Mouse (Mus musculus): Measurements from ENCODE around the gene Rhbdf1.

Rhbdf1 gene

DNA sequence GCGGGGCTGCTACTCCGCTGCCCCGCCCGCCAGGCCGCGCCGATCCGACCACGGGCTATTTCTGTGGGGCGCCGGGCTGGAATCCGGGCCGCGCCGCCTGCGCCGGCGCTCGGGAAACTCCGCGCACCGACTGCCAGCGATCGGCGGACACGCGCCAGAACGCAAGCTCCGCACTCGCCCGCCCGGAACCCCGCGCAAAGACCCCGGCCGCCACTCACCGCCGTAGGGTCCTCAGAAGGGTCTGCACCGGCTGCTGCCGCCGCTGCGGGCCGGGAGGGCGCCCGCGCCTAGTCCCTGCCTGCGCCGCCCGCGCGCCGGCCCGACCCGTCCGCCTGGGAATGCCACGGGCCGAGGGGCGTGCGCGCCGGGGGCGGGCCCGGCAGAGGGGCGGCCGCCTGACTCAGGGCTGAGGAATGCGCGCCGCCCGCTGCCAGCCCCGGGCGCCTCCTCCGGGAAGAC, at the start of gene Rhbdf1:
Gene Rhbdf1, minus strand, starts transcription at position 350 of the 459 bp plus-strand sequence.
- in situ Hi-C loops (cut with MboI, MseI): no loop called here

DNA sequence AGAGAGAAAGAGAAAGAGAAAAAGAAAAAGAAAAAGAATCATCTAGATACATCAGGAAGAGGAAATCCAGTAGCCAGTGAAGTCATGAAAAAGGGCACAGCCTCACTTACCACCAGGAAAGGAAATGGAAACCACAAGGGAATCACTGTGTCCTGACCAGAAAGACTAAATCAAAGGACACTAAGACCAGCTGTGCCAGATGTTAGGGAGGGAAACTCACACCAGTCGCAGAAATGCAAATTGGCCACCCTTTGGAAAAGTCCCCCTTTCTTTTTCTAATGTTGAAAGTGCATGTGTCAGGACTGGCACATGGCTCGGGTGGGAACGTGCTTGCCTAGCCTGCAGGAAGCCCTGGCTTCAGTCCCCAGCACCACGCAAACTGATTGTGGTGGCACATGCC, 49.1 kb upstream of the Rhbdf1 start:
- in situ Hi-C loops (cut with MboI, MseI): no loop called here

GRCm38 (mm10) chr11:32268952-32269351, 46.9 kb upstream of the Rhbdf1 start:
- in situ Hi-C loops (cut with MboI, MseI): no loop called here

DNA sequence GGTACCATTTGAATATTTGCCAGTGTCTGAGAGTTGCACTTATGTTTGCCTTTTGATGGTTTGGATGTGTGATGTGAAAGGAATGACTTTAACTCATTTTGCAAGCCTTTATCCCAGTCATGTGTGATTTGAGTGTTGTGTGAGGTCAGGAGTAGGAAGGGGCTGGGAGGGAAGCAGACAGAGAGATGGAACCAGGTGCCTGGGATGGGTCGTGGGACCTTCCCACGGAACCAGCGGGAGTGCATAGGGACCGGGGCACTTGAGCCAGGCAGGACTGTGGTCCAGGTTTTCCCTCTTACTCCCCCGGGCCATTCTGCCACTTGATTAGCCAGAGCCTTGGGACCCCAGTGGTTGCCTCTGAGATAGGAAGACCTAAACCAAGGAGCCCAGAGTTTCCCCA, 45.9 kb upstream of the Rhbdf1 start:
- in situ Hi-C loops (cut with MboI, MseI): no loop called here

- in situ Hi-C loops (cut with MboI, MseI): no loop called here
Observed at GRCm38 (mm10) chr11:32267188-32267884, 45.2 kb upstream of the Rhbdf1 start, which contains the start of gene Nprl3. Gene Nprl3, minus strand, starts transcription at chr11:32267707.

- in situ Hi-C loops (cut with MboI, MseI): no loop called here
Observed at GRCm38 (mm10) chr11:32266776-32267175, 44.7 kb upstream of the Rhbdf1 start.

DNA sequence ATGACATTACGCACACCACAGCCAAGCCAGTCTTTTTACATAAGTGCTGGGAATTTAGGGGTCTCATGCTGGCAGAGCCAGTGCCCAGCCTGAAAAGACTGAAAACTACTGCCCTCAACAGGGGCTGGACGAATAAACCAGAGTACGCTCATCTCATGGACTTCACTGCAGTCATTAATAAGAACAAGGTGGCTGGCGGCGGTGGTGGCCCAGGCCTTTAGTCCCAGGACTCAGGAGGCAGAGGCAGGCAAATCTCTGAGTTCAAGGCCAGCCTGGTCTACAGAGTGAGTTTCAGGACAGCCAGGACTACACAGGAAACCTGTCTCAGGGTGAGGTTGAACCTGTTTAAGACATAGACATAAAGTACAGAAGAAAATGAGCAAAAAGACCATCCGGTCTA, 44.1 kb upstream of the Rhbdf1 start:
- in situ Hi-C loops (cut with MboI, MseI): no loop called here

DNA sequence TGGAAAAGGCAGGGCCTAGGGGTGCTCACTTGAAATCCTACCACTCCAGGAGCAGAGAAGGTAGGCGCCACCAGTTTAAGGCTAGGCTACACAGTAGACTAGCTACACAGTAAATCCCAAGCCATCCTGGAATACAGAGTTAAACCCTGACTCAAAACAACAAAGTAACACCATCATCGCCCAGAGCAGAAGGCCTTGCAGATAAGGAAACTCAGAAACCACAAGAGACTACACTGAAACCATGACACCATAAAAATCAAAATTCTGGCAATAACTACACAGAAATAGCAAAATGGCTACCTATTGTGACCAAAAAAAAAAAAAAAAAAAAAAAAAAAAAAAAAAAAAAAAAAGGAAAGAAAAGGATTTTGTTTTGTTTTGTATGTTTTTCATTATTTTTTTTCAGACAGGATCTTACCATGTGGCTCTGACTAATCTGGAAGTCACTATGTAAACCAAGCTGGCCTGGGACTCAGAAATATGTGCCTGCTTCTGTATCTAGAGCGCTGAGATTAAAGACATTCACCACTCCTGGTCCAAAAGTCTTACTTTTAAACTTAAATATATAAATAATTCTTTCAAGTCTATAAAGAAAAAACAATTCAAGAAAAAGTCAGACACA, 43.1 kb upstream of the Rhbdf1 start:
- in situ Hi-C loops (cut with MboI, MseI): no loop called here

DNA sequence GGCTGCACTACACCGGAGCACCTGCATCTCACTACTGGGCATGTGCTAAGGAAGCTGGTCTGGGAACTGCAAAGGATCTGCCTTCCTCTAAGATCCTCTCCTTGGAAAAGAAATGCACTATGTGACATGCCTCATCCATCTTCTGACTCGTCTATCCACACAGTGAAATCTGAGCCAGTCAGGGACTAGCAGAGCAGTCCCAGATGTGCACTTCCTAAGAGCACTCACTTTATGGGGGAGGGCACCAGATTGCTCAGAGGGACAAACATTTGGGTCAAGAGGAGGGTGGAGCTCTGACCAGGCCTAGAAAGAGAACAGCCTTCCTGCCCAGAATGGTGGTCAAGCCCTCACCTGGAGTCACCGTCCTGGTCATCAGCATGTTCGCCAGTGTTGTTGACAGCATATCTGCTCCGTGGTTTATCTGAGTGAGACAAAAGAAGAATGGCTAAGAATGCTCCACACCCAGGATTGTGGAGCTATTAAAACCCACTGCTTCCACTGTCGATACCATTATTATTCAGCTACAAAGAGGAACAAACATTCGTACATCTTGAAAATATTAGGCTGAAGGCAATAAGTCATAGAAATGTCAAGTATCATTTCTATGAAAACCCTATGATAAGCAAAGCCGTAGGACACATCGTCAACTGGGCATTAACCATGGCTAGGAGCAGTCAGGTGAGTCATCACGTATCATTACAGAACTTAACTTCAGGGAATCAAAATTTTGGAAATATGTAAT, 40.7 kb upstream of the Rhbdf1 start:
- in situ Hi-C loops (cut with MboI, MseI): no loop called here

- in situ Hi-C loops (cut with MboI, MseI): no loop called here
Observed at GRCm38 (mm10) chr11:32256566-32256965, 34.5 kb upstream of the Rhbdf1 start.

- in situ Hi-C loops (cut with MboI, MseI): no loop called here
Observed at GRCm38 (mm10) chr11:32256146-32256545, 34.0 kb upstream of the Rhbdf1 start.

- in situ Hi-C loops (cut with MboI, MseI): no loop called here
Observed at GRCm38 (mm10) chr11:32253121-32253520, 31.0 kb upstream of the Rhbdf1 start.

GRCm38 (mm10) chr11:32250880-32251763, 29.0 kb upstream of the Rhbdf1 start:
- in situ Hi-C loops (cut with MboI, MseI): no loop called here

GRCm38 (mm10) chr11:32248350-32248749, 26.2 kb upstream of the Rhbdf1 start:
- in situ Hi-C loops (cut with MboI, MseI): no loop called here

GRCm38 (mm10) chr11:32247068-32247467, 25.0 kb upstream of the Rhbdf1 start:
- in situ Hi-C loops (cut with MboI, MseI): no loop called here

- in situ Hi-C loops (cut with MboI, MseI): no loop called here
Observed at GRCm38 (mm10) chr11:32245614-32246013, 23.5 kb upstream of the Rhbdf1 start.

GRCm38 (mm10) chr11:32244617-32245016, 22.5 kb upstream of the Rhbdf1 start:
- in situ Hi-C loops (cut with MboI, MseI): no loop called here

DNA sequence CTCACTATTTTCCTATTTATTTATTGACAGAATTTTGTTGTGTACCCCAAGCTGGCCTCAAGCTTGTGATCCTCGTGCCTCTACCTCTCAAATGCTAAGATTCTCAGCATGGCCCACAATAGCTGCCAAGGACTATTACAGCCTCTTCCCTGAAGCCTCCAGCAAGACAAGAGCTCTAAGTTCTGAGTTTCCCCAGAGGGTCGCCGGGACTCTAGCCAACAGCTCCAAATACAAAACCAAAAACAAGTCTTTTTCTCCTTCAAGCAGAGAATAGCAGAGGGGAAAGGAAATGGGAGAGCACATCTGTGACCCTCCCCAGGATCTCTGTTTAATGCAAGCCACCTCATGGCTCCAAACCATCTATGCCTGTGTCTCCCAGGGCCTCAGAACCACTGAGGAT, 22.0 kb upstream of the Rhbdf1 start:
- in situ Hi-C loops (cut with MboI, MseI): no loop called here

DNA sequence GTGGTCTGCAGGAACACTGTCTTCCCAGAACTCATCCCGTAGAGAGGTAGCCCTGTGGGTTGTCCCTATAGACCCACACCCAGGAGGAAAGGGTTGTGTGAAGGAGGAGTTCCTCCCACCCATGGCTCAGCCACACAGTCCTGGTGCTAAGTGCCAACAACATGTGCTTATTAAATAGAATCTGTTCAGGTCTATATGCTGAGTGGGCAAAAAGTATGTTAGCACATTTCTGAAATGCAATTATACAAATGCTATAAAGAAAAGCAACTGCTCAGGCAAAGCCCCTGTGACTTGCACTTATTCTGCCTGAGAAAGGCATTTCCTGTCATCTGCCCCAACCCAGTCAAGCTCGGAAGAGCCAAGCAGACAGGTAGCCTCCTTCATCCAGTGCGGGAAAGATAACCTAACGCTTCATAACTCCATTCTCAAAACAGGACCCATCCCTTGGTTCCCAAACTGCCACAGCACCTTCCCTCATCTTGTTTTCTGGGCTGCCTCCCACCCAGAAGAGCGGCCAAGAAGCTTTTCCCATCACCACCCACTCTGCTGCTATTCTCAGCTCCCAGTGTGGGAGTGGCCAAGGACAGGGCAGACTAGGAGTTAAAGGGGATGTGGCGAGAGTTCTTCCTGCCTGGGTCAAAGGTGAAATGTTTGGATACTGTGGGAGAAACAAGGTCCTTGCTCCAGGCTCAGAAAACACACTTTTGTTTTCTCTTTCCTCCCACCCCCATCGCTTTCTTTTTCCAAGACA, 21.3 kb upstream of the Rhbdf1 start:
- in situ Hi-C loops (cut with MboI, MseI): no loop called here

GRCm38 (mm10) chr11:32242209-32242608, 20.1 kb upstream of the Rhbdf1 start:
- in situ Hi-C loops (cut with MboI, MseI): no loop called here

GRCm38 (mm10) chr11:32241391-32241790, 19.3 kb upstream of the Rhbdf1 start:
- in situ Hi-C loops (cut with MboI, MseI): no loop called here
